Mouse (Mus musculus) midbrain, embryonic 14.5 days (tissue): ENCODE results near the gene Ece1. TPM values are rescaled to one million over a fixed set of nuclear protein-coding genes. Genes with fewer than 3 reads are reported as not detected.

Experiments
- ATAC-seq: fragments of 200-750 bp; cut with Nextera tagmentation; 2 replicates; pipeline ENCODE4 v1.8.0; 2017; ENCODE audit warnings: moderate number of reproducible peaks, moderate library complexity; ENCODE audit not compliant: low FRiP score, low TSS enrichment
- DNase-seq: peaks from one replicate; pipeline ENCODE4 v3.0.0-alpha.2; 2015
- H3K27ac ChIP-seq: fragments of 300-500 bp; sonication (generic); replicated peaks from 2 replicates; pipeline ENCODE4 v1.5.1; 2014; ENCODE audit warnings: mild to moderate bottlenecking, low read depth, low read length, moderate library complexity
- H3K27me3 ChIP-seq: fragments of 300-500 bp; sonication (generic); 2 replicates; pipeline ENCODE4 v1.6.1; 2014; ENCODE audit warnings: low read length, control low read depth, mixed read lengths; ENCODE audit not compliant: control insufficient read depth, insufficient read depth
- H3K36me3 ChIP-seq: fragments of 300-500 bp; sonication (generic); 2 replicates; pipeline ENCODE4 v1.6.1; 2014; ENCODE audit warnings: low read length, control low read depth; ENCODE audit not compliant: control insufficient read depth, insufficient read depth
- H3K4me1 ChIP-seq: fragments of 300-500 bp; sonication (generic); 2 replicates; pipeline ENCODE4 v1.6.1; 2014; ENCODE audit warnings: mild to moderate bottlenecking, antibody characterized with exemption, low read length, control low read depth; ENCODE audit not compliant: control insufficient read depth, insufficient read depth
- H3K4me2 ChIP-seq: fragments of 300-500 bp; sonication (generic); 2 replicates; pipeline ENCODE4 v1.6.1; 2014; ENCODE audit warnings: mild to moderate bottlenecking, low read length, moderate library complexity
- H3K4me3 ChIP-seq: fragments of 300-500 bp; sonication (generic); replicated peaks from 2 replicates; pipeline ENCODE4 v1.5.1; 2014; ENCODE audit warnings: low read depth, low read length
- H3K9ac ChIP-seq: fragments of 300-500 bp; sonication (generic); replicated peaks from 2 replicates; pipeline ENCODE4 v1.6.1; 2014; ENCODE audit warnings: mild to moderate bottlenecking, low read length, moderate library complexity
- H3K9me3 ChIP-seq: fragments of 300-500 bp; sonication (generic); 2 replicates; pipeline ENCODE4 v1.6.1; 2016; ENCODE audit warnings: low read length, control low read depth, mixed read lengths; ENCODE audit not compliant: control insufficient read depth
- WGBS: fragments of 180-500 bp; shearing (Covaris S2); extraction: QIAGEN DNeasy Blood & Tissue Kit; methylation state at CpG from one replicate; pipeline ENCODE4 v1.1.7; 2014; 5-methylcytosine and 5-hydroxymethylcytosine counted together
- polyA plus RNA-seq: library from polyadenylated mRNA; unstranded; fragments of >200 nt; fragmentation: Nextera tagmentation; extraction: Ambion mirVana; gene quantifications from 2 replicates; pipeline ENCODE4 v1.2.1, GENCODE M21; 2014

Ece1 gene
- polyA plus RNA-seq, 1 experiment from 2014 or later, result 18.4 TPM

- ATAC-seq, result no peak
- no peak overlapping the region for H3K9ac ChIP-seq
- H3K27me3 ChIP-seq, result no peaks in the 10 kb centered on the region
- WGBS, result 79% methylated on average over 4 of the region's 4 CpGs
- no peak overlapping the region for H3K27ac ChIP-seq
- no peak overlapping the region for H3K4me3 ChIP-seq
- H3K9me3 ChIP-seq, result no peaks in the 10 kb centered on the region
- DNase-seq, result no peak
- no peak overlapping the region for H3K4me2 ChIP-seq
- peaks cover 23% of the 10 kb centered on the region for H3K4me1 ChIP-seq
- H3K36me3 ChIP-seq, result no peaks in the 10 kb centered on the region
Observed at GRCm38 (mm10) chr4:137870979-137871378, 8.9 kb downstream of the Ece1 start.

GRCm38 (mm10) chr4:137871431-137871830 lies 9.4 kb downstream of the Ece1 start:
- no peak for DNase-seq
- H3K36me3 ChIP-seq, result no peaks in the 10 kb centered on the region
- ATAC-seq, result no peak
- peaks cover 18% of the 10 kb centered on the region for H3K4me1 ChIP-seq
- no peak overlapping the region for H3K27ac ChIP-seq
- H3K4me3 ChIP-seq, result no peak overlapping the region
- no peak overlapping the region for H3K9ac ChIP-seq
- WGBS, result 91% methylated on average over 8 of the region's 8 CpGs
- no peaks in the 10 kb centered on the region for H3K9me3 ChIP-seq
- H3K4me2 ChIP-seq, result no peak overlapping the region
- no peaks in the 10 kb centered on the region for H3K27me3 ChIP-seq

- peaks cover 20% of the 10 kb centered on the region for H3K4me1 ChIP-seq
- H3K4me2 ChIP-seq, result no peak overlapping the region
- ATAC-seq (no peak), DNase-seq (no peak)
- 6% methylated on average over 7 of the region's 7 CpGs for WGBS
- H3K27ac ChIP-seq, result no peak overlapping the region
- no peaks in the 10 kb centered on the region for H3K27me3 ChIP-seq
- no peak overlapping the region for H3K9ac ChIP-seq
- no peaks in the 10 kb centered on the region for H3K9me3 ChIP-seq
- H3K36me3 ChIP-seq, result no peaks in the 10 kb centered on the region
- H3K4me3 ChIP-seq, result no peak overlapping the region
Observed at GRCm38 (mm10) chr4:137874337-137874736, 12.3 kb downstream of the Ece1 start.

GRCm38 (mm10) chr4:137874826-137875225 lies 12.8 kb downstream of the Ece1 start:
- Histone ChIP-seq H3K36me3 (no peaks in the 10 kb centered on the region), H3K4me2 (no peak overlapping the region), H3K4me1 (peaks cover 16% of the 10 kb centered on the region), H3K27ac (no peak overlapping the region), H3K27me3 (no peaks in the 10 kb centered on the region), H3K4me3 (no peak overlapping the region), H3K9ac (no peak overlapping the region), H3K9me3 (no peaks in the 10 kb centered on the region)
- 55% methylated on average over 4 of the region's 4 CpGs for WGBS
- ATAC-seq (no peak), DNase-seq (no peak)

- H3K27ac ChIP-seq, result no peak overlapping the region
- no peak for ATAC-seq
- WGBS, result 83% methylated on average over 9 of the region's 9 CpGs
Observed at GRCm38 (mm10) chr4:137875466-137876092, 13.5 kb downstream of the Ece1 start.

GRCm38 (mm10) chr4:137876834-137877233 lies 14.8 kb downstream of the Ece1 start:
- Histone ChIP-seq H3K4me1 (peaks cover 14% of the 10 kb centered on the region), H3K27me3 (no peaks in the 10 kb centered on the region), H3K27ac (no peak overlapping the region), H3K36me3 (no peaks in the 10 kb centered on the region), H3K9ac (no peak overlapping the region), H3K4me2 (no peak overlapping the region), H3K4me3 (no peak overlapping the region), H3K9me3 (no peaks in the 10 kb centered on the region)
- ATAC-seq (no peak), DNase-seq (no peak)
- 41% methylated on average over 6 of the region's 6 CpGs for WGBS

More at GRCm38 (mm10) chr4:137875466-137876092, 13.5 kb downstream of the Ece1 start:
- Histone ChIP-seq H3K36me3 (no peaks in the 10 kb centered on the region), H3K9ac (no peak overlapping the region), H3K4me2 (no peak overlapping the region), H3K9me3 (no peaks in the 10 kb centered on the region), H3K27me3 (no peaks in the 10 kb centered on the region), H3K4me3 (no peak overlapping the region), H3K4me1 (peaks cover 14% of the 10 kb centered on the region)
- DNase-seq, result no peak

- no peaks in the 10 kb centered on the region for H3K27me3 ChIP-seq
- H3K27ac ChIP-seq, result no peak overlapping the region
- no peaks in the 10 kb centered on the region for H3K36me3 ChIP-seq
- no peak overlapping the region for H3K9ac ChIP-seq
- H3K4me3 ChIP-seq, result no peak overlapping the region
- ATAC-seq (no peak), DNase-seq (no peak)
- WGBS, result 6% methylated on average over 4 of the region's 4 CpGs
- H3K9me3 ChIP-seq, result no peaks in the 10 kb centered on the region
- peaks cover 14% of the 10 kb centered on the region for H3K4me1 ChIP-seq
- H3K4me2 ChIP-seq, result no peak overlapping the region
Observed at GRCm38 (mm10) chr4:137877432-137877881, 15.4 kb downstream of the Ece1 start.

GRCm38 (mm10) chr4:137879383-137880156 lies 17.5 kb downstream of the Ece1 start:
- Histone ChIP-seq H3K9me3 (no peaks in the 10 kb centered on the region), H3K9ac (no peak overlapping the region), H3K4me2 (no peak overlapping the region), H3K36me3 (no peaks in the 10 kb centered on the region), H3K4me1 (peaks cover 18% of the 10 kb centered on the region), H3K27me3 (no peaks in the 10 kb centered on the region), H3K4me3 (no peak overlapping the region), H3K27ac (no peak overlapping the region)
- WGBS, result 85% methylated on average over 8 of the region's 8 CpGs
- DNase-seq (no peak), ATAC-seq (no peak)

- Histone ChIP-seq H3K4me3 (no peak overlapping the region), H3K27ac (no peak overlapping the region), H3K36me3 (no peaks in the 10 kb centered on the region), H3K9ac (no peak overlapping the region), H3K4me1 (peaks cover 12% of the 10 kb centered on the region), H3K27me3 (no peaks in the 10 kb centered on the region), H3K9me3 (no peaks in the 10 kb centered on the region), H3K4me2 (no peak overlapping the region)
- WGBS, result 87% methylated on average over 8 of the region's 8 CpGs
- ATAC-seq (no peak), DNase-seq (no peak)
Observed at GRCm38 (mm10) chr4:137881445-137881844, 19.4 kb downstream of the Ece1 start.
